Mouse (Mus musculus) ES-Bruce4 (cell line): ENCODE measurements at regions not wholly inside any gene's neighbourhood (a gene's known extent, or its start where the extent isn't known, plus 50 kb on each side); places are given as distances from the start of the nearest gene placed in this dataset.

Source experiments
- CTCF ChIP-seq: IDR thresholded peaks from one replicate; pipeline ENCODE4 v1.8.1; 2011; ENCODE audit warnings: low read depth, low read length
- POLR2A ChIP-seq: IDR thresholded peaks from one replicate; pipeline ENCODE4 v1.8.1; 2011; ENCODE audit warnings: low read length; ENCODE audit not compliant: insufficient read depth

GRCm38 (mm10) chr2:70902196-70902595 is 76.7 kb upstream of the Tlk1 start:
- TF ChIP-seq CTCF (no peak), POLR2A (no peak)
